In the genomic region with DNA sequence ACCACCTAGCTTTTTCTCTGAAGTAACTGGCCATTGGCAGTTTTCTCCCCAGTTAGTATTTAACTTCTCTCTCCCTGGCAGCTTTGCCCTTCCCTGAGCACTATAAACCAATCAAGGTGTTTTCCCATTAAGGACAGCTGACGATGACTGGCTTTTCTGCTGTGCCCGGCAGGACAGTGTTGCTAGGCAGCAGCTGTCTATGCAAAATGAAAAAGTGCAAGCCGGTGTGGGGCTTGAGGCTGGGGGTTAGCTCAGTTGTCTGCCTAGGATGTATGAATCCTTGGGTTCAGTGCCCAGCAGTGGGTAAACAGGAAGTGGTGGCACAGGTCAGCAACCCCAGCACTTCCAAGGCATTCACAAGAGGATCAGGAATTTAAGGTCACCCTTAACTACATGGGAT, we compare ENCODE assay signal across 17 mouse cellular contexts.
DNase-seq lines count a peak whose midpoint lies in the region; ATAC-seq and TF ChIP-seq lines count a peak whose summit lies in the region.
"Had no signal": no experiment of that assay in that cellular context is flagged by ENCODE, and none has a peak within 500 bp of the region (broad histone marks: within the 10 kb centered on the region; RNA-seq: fewer than 3 reads in every experiment).

No protein-coding gene starts in this region.

- 11% methylated on average over 3 of the region's 3 CpGs for WGBS in kidney, embryonic 16.5 days
- 29% methylated on average over 3 of the region's 3 CpGs for WGBS in stomach, postnatal 0 days

- H3K27me3 ChIP-seq in kidney, embryonic 16.5 days (ENCODE audit: insufficient read depth, low read length): no peaks in the 10 kb centered on the region
- H3K27me3 ChIP-seq in stomach, postnatal 0 days (ENCODE audit: control insufficient read depth, insufficient read depth, low read length): no peaks in the 10 kb centered on the region
- H3K27me3 ChIP-seq: embryonic facial prominence, embryonic 13.5 days had no signal

- no peak overlapping the region for H3K4me3 ChIP-seq in kidney, embryonic 16.5 days (ENCODE audit: low read length)
- H3K4me3 ChIP-seq in stomach, postnatal 0 days (ENCODE audit: low read depth, low read length): no peak overlapping the region
- H3K4me3 ChIP-seq: embryonic facial prominence, embryonic 13.5 days had no signal

- TF ChIP-seq CTCF in stomach, postnatal 0 days (IDR thresholded peaks at IDR 0.05; ENCODE audit: low read depth): no peak

- H3K4me2 ChIP-seq in kidney, embryonic 16.5 days (replicated peaks; ENCODE audit: low read depth, low read length): no peak overlapping the region
- no peak overlapping the region for H3K4me2 ChIP-seq in stomach, postnatal 0 days (replicated peaks; ENCODE audit: low read depth)
- H3K4me2 ChIP-seq: embryonic facial prominence, embryonic 13.5 days; heart, embryonic 11.5 days had no signal

- no peak for TF ChIP-seq EP300 in stomach, postnatal 0 days (optimal IDR thresholded peaks at IDR 0.05)

- H3K27ac ChIP-seq in kidney, embryonic 16.5 days (ENCODE audit: low read length): no peak overlapping the region
- no peak overlapping the region for H3K27ac ChIP-seq in stomach, postnatal 0 days (replicated peaks)
- H3K27ac ChIP-seq: embryonic facial prominence, embryonic 13.5 days; macrophage had no signal

- H3K36me3 ChIP-seq in kidney, embryonic 16.5 days (ENCODE audit: insufficient read depth, low read length): no peaks in the 10 kb centered on the region
- no peaks in the 10 kb centered on the region for H3K36me3 ChIP-seq in stomach, postnatal 0 days (ENCODE audit: control insufficient read depth, insufficient read depth, low read length)
- H3K36me3 ChIP-seq: embryonic facial prominence, embryonic 13.5 days had no signal

- no peaks in the 10 kb centered on the region for H3K9me3 ChIP-seq in kidney, embryonic 16.5 days (ENCODE audit: low read length)
- no peaks in the 10 kb centered on the region for H3K9me3 ChIP-seq in stomach, postnatal 0 days (ENCODE audit: control insufficient read depth, low read length)
- H3K9me3 ChIP-seq: embryonic facial prominence, embryonic 13.5 days had no signal

- no peak overlapping the region for H3K9ac ChIP-seq in kidney, embryonic 16.5 days (replicated peaks; ENCODE audit: low read length)
- no peak overlapping the region for H3K9ac ChIP-seq in stomach, postnatal 0 days (ENCODE audit: low read length)
- H3K9ac ChIP-seq: embryonic facial prominence, embryonic 13.5 days had no signal

- peaks cover 9% of the 10 kb centered on the region for H3K4me1 ChIP-seq in kidney, embryonic 16.5 days (ENCODE audit: insufficient read depth, low read length)
- no peaks in the 10 kb centered on the region for H3K4me1 ChIP-seq in stomach, postnatal 0 days (replicated peaks; ENCODE audit: control insufficient read depth, insufficient read depth)
- H3K4me1 ChIP-seq: embryonic facial prominence, embryonic 13.5 days had no signal

- peak; percentile 72; the same call in 1 of the 2 replicates for ATAC-seq in kidney, embryonic 16.5 days (ENCODE audit: low FRiP score, low TSS enrichment)
- 0 out of 2 replicates have a peak, but pooled peaks have one; percentile 35 for ATAC-seq in stomach, postnatal 0 days (ENCODE audit: low FRiP score, low TSS enrichment)
- ATAC-seq: intestine, embryonic 16.5 days had no signal

- peak; percentile 12 for DNase-seq in kidney, adult 9 months
- DNase-seq in kidney, postnatal 25 days: no peak
- DNase-seq in R1 (ENCODE audit: low read depth, low spot score): peak; percentile 10
- DNase-seq in stomach, postnatal 0 days (ENCODE audit: low spot score): no peak
- DNase-seq in right cerebral cortex, adult 18-20 months: no peak
- DNase-seq in urinary bladder, postnatal 14 days (ENCODE audit: low spot score): no peak
- DNase-seq: cerebellum, postnatal 25 days; heart, postnatal 36 days; layer of hippocampus, adult 9-11 months; liver; lung, adult 2 months; thymus, adult 2 months had no signal

Comparison
In these comparisons a context has a peak if more than half of its experiments do, and no peak if none do; other contexts are left out.
1. DNase-seq: peak in kidney, adult 9 months (single experiment) and R1 (single experiment); none in kidney, postnatal 25 days (0 of 2), stomach, postnatal 0 days (single experiment), right cerebral cortex, adult 18-20 months (single experiment) and urinary bladder, postnatal 14 days (single experiment).